Comparison of ENCODE assay signal across 25 mouse cellular contexts in genomic region chr4:35228260-35228659, GRCm38 (mm10).
"Had no signal": no experiment of that assay in that cellular context is flagged by ENCODE, and none has a peak within 500 bp of the region (broad histone marks: within the 10 kb centered on the region; RNA-seq: fewer than 3 reads in every experiment).

No protein-coding gene starts in this region.

- H3K9ac ChIP-seq: heart, embryonic 13.5 days; heart, embryonic 15.5 days; hindbrain, embryonic 13.5 days; hindbrain, embryonic 15.5 days; intestine, embryonic 15.5 days; limb, embryonic 12.5 days had no signal

- H3K4me2 ChIP-seq: heart, embryonic 11.5 days; heart, embryonic 13.5 days; heart, embryonic 15.5 days; hindbrain, embryonic 13.5 days; hindbrain, embryonic 15.5 days; intestine, embryonic 15.5 days; limb, embryonic 12.5 days; liver, embryonic 11.5 days had no signal

- H3K27ac ChIP-seq: heart, adult 2 months; heart, embryonic 13.5 days; heart, embryonic 15.5 days; hindbrain, embryonic 13.5 days; hindbrain, embryonic 15.5 days; intestine, embryonic 15.5 days; layer of hippocampus, adult 2 months; left cerebral cortex, adult 2 months; limb, embryonic 10.5 days; limb, embryonic 12.5 days had no signal

- H3K27me3 ChIP-seq: heart, embryonic 13.5 days; heart, embryonic 15.5 days; hindbrain, embryonic 15.5 days; intestine, embryonic 15.5 days; limb, embryonic 12.5 days had no signal

- H3K36me3 ChIP-seq: heart, embryonic 13.5 days; heart, embryonic 15.5 days; hindbrain, embryonic 13.5 days; hindbrain, embryonic 15.5 days; intestine, embryonic 15.5 days; limb, embryonic 10.5 days; limb, embryonic 12.5 days had no signal

- H3K4me1 ChIP-seq: heart, embryonic 15.5 days; intestine, embryonic 15.5 days; limb, embryonic 12.5 days had no signal

- H3K4me3 ChIP-seq: heart, adult 2 months; heart, embryonic 13.5 days; heart, embryonic 15.5 days; hindbrain, embryonic 13.5 days; hindbrain, embryonic 15.5 days; intestine, embryonic 15.5 days; layer of hippocampus, adult 2 months; left cerebral cortex, adult 2 months; limb, embryonic 10.5 days; limb, embryonic 12.5 days had no signal

- DNase-seq: gastrocnemius, postnatal 14 days; gastrocnemius, postnatal 36 days; heart, adult 11 months; heart, adult 2 months; heart, postnatal 14 days; heart, postnatal 36 days; kidney, adult 18-20 months; kidney, adult 8-10 months; kidney, postnatal 10 days; kidney, postnatal 25 days; kidney, postnatal 4 days; liver had no signal

- ATAC-seq: inflammation-experienced regulatory T-cells, adult 6 months; intestine, embryonic 15.5 days; intestine, postnatal 0 days had no signal

- H3K9me3 ChIP-seq: heart, embryonic 13.5 days; heart, embryonic 15.5 days; hindbrain, embryonic 13.5 days; hindbrain, embryonic 15.5 days; intestine, embryonic 15.5 days; limb, embryonic 10.5 days; limb, embryonic 12.5 days had no signal
